In the genomic region with DNA sequence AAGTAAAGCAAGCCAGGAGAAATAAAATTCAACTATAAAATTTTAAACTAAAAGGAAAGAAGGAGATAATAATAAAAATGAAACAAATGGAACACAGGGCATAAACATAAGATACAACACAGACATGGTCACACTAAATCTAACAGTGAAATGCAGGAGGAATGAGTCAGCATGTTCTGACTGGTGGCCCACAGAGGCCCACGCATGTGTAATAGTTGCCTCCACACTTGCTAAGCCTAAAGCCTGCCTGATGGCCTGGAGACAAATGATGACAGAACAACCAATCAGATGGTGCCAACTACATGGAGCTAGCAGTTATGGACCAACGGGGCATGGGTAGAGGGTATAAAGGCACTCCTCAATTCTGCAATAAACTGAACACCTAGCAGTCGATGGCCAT, we compare ENCODE assay signal across 21 mouse cellular contexts.
A peak's percentile ranks its signal among the peaks of the same experiment; 100 is the strongest.
DNase-seq lines count a peak whose midpoint lies in the region; ATAC-seq and TF ChIP-seq lines count a peak whose summit lies in the region.
"Had no signal": no experiment of that assay in that cellular context is flagged by ENCODE, and none has a peak within 500 bp of the region (broad histone marks: within the 10 kb centered on the region; RNA-seq: fewer than 3 reads in every experiment).

No protein-coding gene starts in this region.

- H3K27ac ChIP-seq in left cerebral cortex, adult 2 months, result no peak overlapping the region
- no peak overlapping the region for H3K27ac ChIP-seq in CH12.LX (ENCODE audit: insufficient read depth, low read depth)
- H3K27ac ChIP-seq in hindbrain, embryonic 14.5 days, result no peak overlapping the region
- H3K27ac ChIP-seq: embryonic facial prominence, embryonic 13.5 days; hindbrain, embryonic 10.5 days; liver, embryonic 14.5 days; lung, embryonic 15.5 days; neural tube, embryonic 15.5 days; stomach, embryonic 15.5 days had no signal

- DNase-seq in left cerebral cortex, adult 11 months (ENCODE audit: low spot score), result peak; percentile 24
- DNase-seq in left cerebral cortex, adult 2 months (ENCODE audit: extremely low spot score in 1 of 2, low spot score in 2 of 2), result no peak
- DNase-seq in 3T3-L1 (ENCODE audit: low read depth, low spot score) (peak; percentile 70), CH12.LX (ENCODE audit: extremely low read depth) (peak; percentile 73)
- DNase-seq in layer of hippocampus, adult 8-10 months (ENCODE audit: low spot score in 2 of 2), result peak; percentile 39 to 64
- no peak for DNase-seq in hindbrain, embryonic 14.5 days (ENCODE audit: low spot score)
- DNase-seq in c-Kit-positive CD71-positive TER-119-positive erythroid progenitor cells, embryonic 14.5 days (ENCODE audit: low spot score), result no peak
- DNase-seq: adrenal gland, adult 2 months; cerebellum, adult 9-11 months; kidney, adult 18-20 months; kidney, postnatal 10 days; lung, postnatal 4 days; thymus, adult 18-20 months had no signal

- H3K4me3 ChIP-seq in left cerebral cortex, adult 2 months, result no peak overlapping the region
- H3K4me3 ChIP-seq in CH12.LX (replicated peaks in 1 of 3; ENCODE audit: low read depth in 2 of 3, low read length in 2 of 3, poor library complexity in 1 of 3), result no peak overlapping the region
- H3K4me3 ChIP-seq in hindbrain, embryonic 14.5 days (replicated peaks; ENCODE audit: low read length), result no peak overlapping the region
- H3K4me3 ChIP-seq: embryonic facial prominence, embryonic 13.5 days; hindbrain, embryonic 10.5 days; lung, embryonic 15.5 days; neural tube, embryonic 15.5 days; stomach, embryonic 15.5 days had no signal

- no peak for TF ChIP-seq EP300 in CH12.LX (IDR thresholded peaks at IDR 0.05; ENCODE audit: low read length)

- no peaks in the 10 kb centered on the region for H3K9me3 ChIP-seq in CH12.LX (replicated peaks; ENCODE audit: low read length)
- no peaks in the 10 kb centered on the region for H3K9me3 ChIP-seq in hindbrain, embryonic 14.5 days (ENCODE audit: control insufficient read depth, low read length)
- H3K9me3 ChIP-seq: embryonic facial prominence, embryonic 13.5 days; hindbrain, embryonic 10.5 days; lung, embryonic 15.5 days; neural tube, embryonic 15.5 days; stomach, embryonic 15.5 days had no signal

- intact Hi-C loops in left cerebral cortex, adult 2 months (cut with DNase I), result no loop called here

- TF ChIP-seq RAD21 in CH12.LX (IDR thresholded peaks at IDR 0.05; ENCODE audit: low read depth, low read length), result no peak

- dilution Hi-C loops in CH12.LX (cut with MboI; ENCODE audit: extremely low pct_ligation_motif_present, extremely low pct_unique_long_range_greater_than_20kb, low sequenced_read_pairs), result no loop called here

- H3K79me2 ChIP-seq in CH12.LX (replicated peaks; ENCODE audit: control insufficient read depth, extremely low read depth, insufficient read depth, poor library complexity, severe bottlenecking), result no peaks in the 10 kb centered on the region

- in situ Hi-C loops in CH12.LX (cut with MboI; ENCODE audit: low pct_ligation_motif_present, low pct_unique_long_range_greater_than_20kb, low sequenced_read_pairs), result loop anchor here (10.0 kb wide), 1 partner anchor 63 kb away; no protein-coding TSS in a partner anchor

- no peak for TF ChIP-seq CTCF in left cerebral cortex, adult 2 months (IDR thresholded peaks at IDR 0.05)
- no peak for TF ChIP-seq CTCF in CH12.LX (conservative IDR thresholded peaks at IDR 0.05 in 1 of 2, IDR thresholded peaks at IDR 0.05 in 1 of 2; ENCODE audit: low read depth in 2 of 2, low read length in 2 of 2)

- ATAC-seq in hindbrain, embryonic 14.5 days (ENCODE audit: low FRiP score), result no peak
- ATAC-seq: forebrain, embryonic 14.5 days; midbrain, embryonic 16.5 days had no signal

- H3K4me1 ChIP-seq in CH12.LX (ENCODE audit: control insufficient read depth in 1 of 2, insufficient read depth in 2 of 2), result peaks cover 6 to 21% of the 10 kb centered on the region in 2 experiments
- H3K4me1 ChIP-seq in hindbrain, embryonic 14.5 days (replicated peaks; ENCODE audit: control insufficient read depth, insufficient read depth, low read length), result peaks cover 11% of the 10 kb centered on the region; the same call in 1 of the 2 replicates
- H3K4me1 ChIP-seq: embryonic facial prominence, embryonic 13.5 days; lung, embryonic 15.5 days; stomach, embryonic 15.5 days had no signal

- H3K9ac ChIP-seq in CH12.LX (ENCODE audit: insufficient read depth, low read depth), result no peak overlapping the region
- no peak overlapping the region for H3K9ac ChIP-seq in hindbrain, embryonic 14.5 days
- H3K9ac ChIP-seq: embryonic facial prominence, embryonic 13.5 days; liver, embryonic 14.5 days; lung, embryonic 15.5 days; neural tube, embryonic 15.5 days; stomach, embryonic 15.5 days had no signal

- no peaks in the 10 kb centered on the region for H3K27me3 ChIP-seq in CH12.LX (replicated peaks)
- no peaks in the 10 kb centered on the region for H3K27me3 ChIP-seq in hindbrain, embryonic 14.5 days (ENCODE audit: control insufficient read depth, insufficient read depth, low read length)
- H3K27me3 ChIP-seq: lung, embryonic 15.5 days; neural tube, embryonic 15.5 days; stomach, embryonic 15.5 days had no signal

- no peak overlapping the region for H3K4me2 ChIP-seq in CH12.LX (ENCODE audit: insufficient read depth, low read depth, poor library complexity, severe bottlenecking)
- no peak overlapping the region for H3K4me2 ChIP-seq in hindbrain, embryonic 14.5 days (replicated peaks)
- H3K4me2 ChIP-seq: embryonic facial prominence, embryonic 13.5 days; lung, embryonic 15.5 days; neural tube, embryonic 15.5 days; stomach, embryonic 15.5 days had no signal

- WGBS in hindbrain, embryonic 14.5 days, result 82% methylated on average over 3 of the region's 3 CpGs

- no peaks in the 10 kb centered on the region for H3K36me3 ChIP-seq in CH12.LX (replicated peaks in 1 of 2; ENCODE audit: control insufficient read depth in 1 of 2, insufficient read depth in 1 of 2, low read length in 1 of 2)
- H3K36me3 ChIP-seq in hindbrain, embryonic 14.5 days (replicated peaks; ENCODE audit: control insufficient read depth, insufficient read depth), result no peaks in the 10 kb centered on the region
- H3K36me3 ChIP-seq: embryonic facial prominence, embryonic 13.5 days; hindbrain, embryonic 10.5 days; lung, embryonic 15.5 days; neural tube, embryonic 15.5 days; stomach, embryonic 15.5 days had no signal

- no peak for TF ChIP-seq POLR2A in CH12.LX (IDR thresholded peaks at IDR 0.05; ENCODE audit: low read depth, low read length)

TF ChIP-seq in CH12.LX, 34 proteins besides CTCF, POLR2A, EP300 and RAD21:
- peak; percentile 78 for TF ChIP-seq TBP (conservative IDR thresholded peaks at IDR 0.05; ENCODE audit: low read depth, low read length)
- TF ChIP-seq MAX (IDR thresholded peaks at IDR 0.05; ENCODE audit: low read length), result 0 out of 2 replicates have a peak, but pooled peaks have one; percentile 29
- TF ChIP-seq CHD2 (IDR thresholded peaks at IDR 0.05; ENCODE audit: low read length), result peak; percentile 93
- TF ChIP-seq JUND (conservative IDR thresholded peaks at IDR 0.05; ENCODE audit: low read depth, low read length), result no peak
- peak; percentile 73; the same call in 1 of the 2 replicates for TF ChIP-seq MAFK (IDR thresholded peaks at IDR 0.05; ENCODE audit: insufficient replicate concordance, low read length)
- peak; percentile 62 for TF ChIP-seq NRF1 (IDR thresholded peaks at IDR 0.05; ENCODE audit: low read depth, low read length)

Comparison
In these comparisons a context has a peak if more than half of its experiments do, and no peak if none do; other contexts are left out.
1. DNase-seq: peak in left cerebral cortex, adult 11 months (single experiment), 3T3-L1 (single experiment), CH12.LX (single experiment) and layer of hippocampus, adult 8-10 months (2 of 2); none in left cerebral cortex, adult 2 months (0 of 2), hindbrain, embryonic 14.5 days (single experiment) and c-Kit-positive CD71-positive TER-119-positive erythroid progenitor cells, embryonic 14.5 days (single experiment).